Mouse (Mus musculus) limb, embryonic 15.5 days (tissue): ENCODE measurements around the gene Bglap2. TPM values are rescaled to one million over a fixed set of nuclear protein-coding genes. Genes with fewer than 3 reads are reported as not detected.
"Not testable (repeated sequence)": the region's sequence is repeated elsewhere in the genome, so short reads cannot be mapped to it uniquely, and the experiment has no call there.

Experiments
- ATAC-seq: fragments of 200-750 bp; cut with Nextera tagmentation; 2 replicates; pipeline ENCODE4 v1.8.0; 2017; ENCODE audit warnings: low read depth, moderate TSS enrichment; ENCODE audit not compliant: insufficient number of reproducible peaks, low FRiP score, low TSS enrichment
- H3K27ac ChIP-seq: fragments of 300-500 bp; sonication (generic); 2 replicates; pipeline ENCODE4 v1.5.1; 2015; ENCODE audit warnings: moderate library complexity, mild to moderate bottlenecking, inconsistent platforms
- H3K27me3 ChIP-seq: fragments of 300-500 bp; sonication (generic); 2 replicates; pipeline ENCODE4 v1.6.1; 2015; ENCODE audit warnings: inconsistent platforms
- H3K36me3 ChIP-seq: fragments of 300-500 bp; sonication (generic); 2 replicates; pipeline ENCODE4 v1.6.1; 2015; ENCODE audit warnings: inconsistent platforms
- H3K4me1 ChIP-seq: fragments of 300-500 bp; sonication (generic); 2 replicates; pipeline ENCODE4 v1.6.1; 2015; ENCODE audit warnings: inconsistent platforms
- H3K4me2 ChIP-seq: fragments of 300-500 bp; sonication (generic); 2 replicates; pipeline ENCODE4 v1.6.1; 2015; ENCODE audit warnings: mild to moderate bottlenecking, inconsistent platforms
- H3K4me3 ChIP-seq: fragments of 300-500 bp; sonication (generic); 2 replicates; pipeline ENCODE4 v1.5.1; 2015; ENCODE audit warnings: mild to moderate bottlenecking, inconsistent platforms
- H3K9ac ChIP-seq: fragments of 300-500 bp; sonication (generic); 2 replicates; pipeline ENCODE4 v1.6.1; 2015; ENCODE audit warnings: inconsistent platforms
- H3K9me3 ChIP-seq: fragments of 300-500 bp; sonication (generic); 2 replicates; pipeline ENCODE4 v1.6.1; 2016; ENCODE audit warnings: inconsistent platforms
- WGBS: fragments of 180-500 bp; shearing (Covaris S2); methylation state at CpG from one replicate; pipeline ENCODE4 v1.1.7; 2015; 5-methylcytosine and 5-hydroxymethylcytosine counted together
- polyA plus RNA-seq: library from polyadenylated mRNA; unstranded; fragments of >200 nt; fragmentation: Nextera tagmentation; extraction: Ambion mirVana; gene quantifications from 2 replicates; pipeline ENCODE4 v1.2.1, GENCODE M21; 2015

Gene Bglap2
- polyA plus RNA-seq: 1.5 and 2.4 TPM in 2 replicates

DNA sequence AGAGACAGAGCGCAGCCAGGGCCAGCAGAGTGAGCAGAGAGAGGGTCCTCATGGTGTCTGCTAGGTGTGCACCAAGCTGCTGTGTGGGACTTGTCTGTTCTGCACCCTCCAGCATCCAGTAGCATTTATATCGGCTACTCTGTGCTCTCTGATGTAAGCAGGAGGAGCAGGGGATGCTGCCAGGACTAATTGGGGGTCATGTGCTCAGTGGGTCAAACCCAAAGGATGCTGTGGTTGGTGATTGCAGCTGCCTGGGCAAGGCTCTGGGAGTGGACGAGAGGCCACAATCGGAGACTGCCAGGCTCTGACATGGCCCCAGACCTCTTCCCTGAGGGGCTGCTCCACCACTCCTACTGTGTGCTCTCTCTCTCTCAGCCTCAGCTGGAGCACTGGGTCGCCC, at the start of gene Bglap2:
Bglap2 (minus strand) TSS at position 101 of the 400 bp plus-strand sequence.
- not testable (repeated sequence) for H3K27me3 ChIP-seq, H3K36me3 ChIP-seq, H3K9me3 ChIP-seq, H3K4me2 ChIP-seq, H3K9ac ChIP-seq, H3K4me1 ChIP-seq, H3K27ac ChIP-seq, ATAC-seq, H3K4me3 ChIP-seq
- 81% methylated on average over 5 of the region's 5 CpGs for WGBS

- no peak for ATAC-seq
- Histone ChIP-seq H3K4me1 (peaks cover 17% of the 10 kb centered on the region), H3K27me3 (no peaks in the 10 kb centered on the region), H3K27ac (no peak overlapping the region), H3K9me3 (no peaks in the 10 kb centered on the region), H3K9ac (no peak overlapping the region), H3K36me3 (no peaks in the 10 kb centered on the region), H3K4me3 (no peak overlapping the region), H3K4me2 (no peak overlapping the region)
- WGBS: 81% methylated on average over 4 of the region's 4 CpGs
These were observed 48.9 kb upstream of the Bglap2 start for GRCm38 (mm10) chr3:88427342-88427905.

DNA sequence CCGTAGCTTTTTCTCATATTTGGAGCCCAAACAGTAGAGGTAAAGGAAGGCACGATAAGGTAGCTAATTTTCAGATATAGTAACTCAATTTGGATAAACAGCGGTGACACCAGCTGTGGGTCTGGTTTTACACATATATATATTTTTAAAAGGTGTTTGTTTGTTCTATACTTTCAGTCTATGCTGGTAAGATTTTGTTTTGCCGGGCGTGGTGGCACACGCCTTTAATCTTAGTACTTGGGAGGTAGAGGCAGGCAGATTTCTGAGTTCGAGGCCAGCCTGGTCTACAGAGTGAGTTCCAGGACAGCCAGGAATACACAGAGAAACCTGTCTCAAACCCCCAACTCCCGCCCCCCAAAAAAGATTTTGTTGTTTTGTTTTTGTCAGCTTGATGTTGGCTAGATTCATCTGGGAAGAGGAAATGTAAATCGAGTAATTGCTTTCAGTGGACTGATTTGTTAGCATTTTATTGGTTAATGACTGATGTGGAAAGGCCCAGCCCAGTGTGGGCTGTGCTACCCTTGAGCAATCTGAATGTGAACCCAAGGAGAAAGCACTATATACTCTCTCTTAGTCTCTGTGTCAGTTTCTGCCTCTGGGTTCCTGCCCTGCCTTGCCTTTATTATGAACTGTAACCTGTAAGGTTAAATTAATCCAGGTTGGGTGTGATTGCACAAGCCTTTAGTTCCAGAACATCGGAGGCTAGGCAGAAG, 47.4 kb upstream of the Bglap2 start:
- Histone ChIP-seq H3K4me2 (peak overlapping the region; percentile 37; the same call in 1 of the 2 replicates), H3K27me3 (no peaks in the 10 kb centered on the region), H3K4me3 (no peak overlapping the region), H3K4me1 (peaks cover 24% of the 10 kb centered on the region), H3K36me3 (peaks cover 6% of the 10 kb centered on the region), H3K9me3 (no peaks in the 10 kb centered on the region), H3K9ac (no peak overlapping the region), H3K27ac (no peak overlapping the region)
- 79% methylated on average over 10 of the region's 10 CpGs for WGBS
- ATAC-seq: no peak

DNA sequence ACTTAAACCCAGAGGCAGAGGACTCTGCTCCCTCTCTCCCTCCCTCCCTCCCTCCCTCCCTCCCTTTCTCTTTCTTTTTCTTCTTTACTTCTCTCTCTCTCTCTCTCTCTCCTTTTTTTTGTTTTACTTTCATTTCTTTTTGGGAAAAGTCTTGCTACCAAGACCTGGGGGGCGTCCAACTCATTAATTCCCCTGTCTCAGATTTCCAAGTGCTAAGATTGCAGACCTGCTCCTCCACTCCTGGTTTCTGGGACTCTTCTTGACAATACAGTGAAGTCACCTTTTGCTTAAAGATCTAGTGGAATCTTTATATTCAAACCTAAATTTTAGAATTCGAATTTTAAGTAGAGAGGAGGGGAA, 46.8 kb upstream of the Bglap2 start:
- ATAC-seq: no peak
- Histone ChIP-seq H3K9ac (no peak overlapping the region), H3K36me3 (peaks cover 12% of the 10 kb centered on the region), H3K4me2 (peak overlapping the region; percentile 37; the same call in 1 of the 2 replicates), H3K27me3 (no peaks in the 10 kb centered on the region), H3K4me3 (peak overlapping the region; percentile 79), H3K27ac (peak overlapping the region; percentile 51; the same call in 1 of the 2 replicates), H3K4me1 (peaks cover 24% of the 10 kb centered on the region), H3K9me3 (no peaks in the 10 kb centered on the region)
- 5% methylated on average over 2 of the region's 2 CpGs for WGBS

- peak; percentile 97 for ATAC-seq
- under 1% methylated on average over 35 of the region's 35 CpGs for WGBS
- no peaks in the 10 kb centered on the region for H3K9me3 ChIP-seq
- peaks cover 24% of the 10 kb centered on the region for H3K4me1 ChIP-seq
- peak within 1 kb of the TSS; percentile 79 for H3K4me3 ChIP-seq
- H3K36me3 ChIP-seq: peaks cover 17% of the 10 kb centered on the region
- H3K9ac ChIP-seq: peak within 1 kb of the TSS; percentile 53
- H3K4me2 ChIP-seq: peak within 1 kb of the TSS; percentile 89
- H3K27me3 ChIP-seq: no peaks in the 10 kb centered on the region
- H3K27ac ChIP-seq: peak within 1 kb of the TSS; percentile 51
These were observed 46.3 kb upstream of the Bglap2 start, which contains the start of gene Slc25a44 for GRCm38 (mm10) chr3:88424605-88425329. TSS of gene Slc25a44 (minus strand) at chr3:88425139.

GRCm38 (mm10) chr3:88422020-88422720, 43.7 kb upstream of the Bglap2 start:
- Histone ChIP-seq H3K27me3 (no peaks in the 10 kb centered on the region), H3K4me3 (no peak overlapping the region), H3K4me2 (no peak overlapping the region), H3K9me3 (no peaks in the 10 kb centered on the region), H3K9ac (no peak overlapping the region), H3K27ac (no peak overlapping the region), H3K36me3 (peaks cover 42% of the 10 kb centered on the region), H3K4me1 (peaks cover 24% of the 10 kb centered on the region)
- 57% methylated on average over 9 of the region's 9 CpGs for WGBS
- no peak for ATAC-seq

- 95% methylated on average over 19 of the region's 19 CpGs for WGBS
- H3K27ac ChIP-seq: no peak overlapping the region
- H3K36me3 ChIP-seq: peaks cover 54% of the 10 kb centered on the region
- H3K9me3 ChIP-seq: no peaks in the 10 kb centered on the region
- H3K27me3 ChIP-seq: no peaks in the 10 kb centered on the region
- ATAC-seq: no peak
- H3K9ac ChIP-seq: no peak overlapping the region
- H3K4me2 ChIP-seq: no peak overlapping the region
- no peak overlapping the region for H3K4me3 ChIP-seq
- H3K4me1 ChIP-seq: peaks cover 24% of the 10 kb centered on the region
These were observed 42.3 kb upstream of the Bglap2 start for GRCm38 (mm10) chr3:88420771-88421170.

GRCm38 (mm10) chr3:88418016-88418415, 39.5 kb upstream of the Bglap2 start:
- Histone ChIP-seq H3K4me3 (no peak overlapping the region), H3K9ac (no peak overlapping the region), H3K4me1 (peaks cover 12% of the 10 kb centered on the region), H3K27ac (no peak overlapping the region), H3K27me3 (no peaks in the 10 kb centered on the region), H3K36me3 (peaks cover 80% of the 10 kb centered on the region), H3K9me3 (no peaks in the 10 kb centered on the region), H3K4me2 (no peak overlapping the region)
- 85% methylated on average over 6 of the region's 6 CpGs for WGBS
- no peak for ATAC-seq

GRCm38 (mm10) chr3:88415668-88416067, 37.2 kb upstream of the Bglap2 start:
- Histone ChIP-seq H3K27ac (no peak overlapping the region), H3K36me3 (peaks cover 92% of the 10 kb centered on the region), H3K4me1 (peaks cover 5% of the 10 kb centered on the region), H3K9me3 (no peaks in the 10 kb centered on the region), H3K4me2 (no peak overlapping the region), H3K27me3 (no peaks in the 10 kb centered on the region), H3K4me3 (no peak overlapping the region), H3K9ac (no peak overlapping the region)
- WGBS: 88% methylated on average over 4 of the region's 4 CpGs
- no peak for ATAC-seq

GRCm38 (mm10) chr3:88412636-88413035, 34.1 kb upstream of the Bglap2 start:
- WGBS: 89% methylated on average over 11 of the region's 11 CpGs
- Histone ChIP-seq H3K9ac (no peak overlapping the region), H3K36me3 (peaks cover 61% of the 10 kb centered on the region)

DNA sequence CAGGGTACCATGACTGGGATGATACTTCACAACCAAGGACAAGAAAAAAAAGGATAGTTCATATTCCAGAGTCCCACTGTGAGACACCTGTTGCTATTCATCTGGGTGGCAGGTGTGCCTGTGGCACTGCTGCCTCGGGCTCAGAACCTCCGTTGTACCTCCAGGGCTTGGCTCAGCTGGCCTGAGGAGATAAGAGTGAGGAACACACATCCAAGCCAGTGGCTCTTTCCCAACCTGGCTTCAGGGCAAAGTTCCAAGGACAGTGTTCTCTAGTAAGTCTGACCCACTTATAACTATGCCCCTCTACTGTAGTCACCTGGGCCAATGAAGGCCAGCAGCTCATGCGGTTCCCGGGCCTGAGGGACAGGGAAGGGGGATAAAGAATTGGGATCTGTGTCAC, 33.2 kb upstream of the Bglap2 start:
- H3K4me1 ChIP-seq: peaks cover 38% of the 10 kb centered on the region

More at GRCm38 (mm10) chr3:88412636-88413035, 34.1 kb upstream of the Bglap2 start:
- Histone ChIP-seq H3K9me3 (no peaks in the 10 kb centered on the region), H3K27me3 (no peaks in the 10 kb centered on the region), H3K27ac (no peak overlapping the region; the same call in 1 of the 2 replicates), H3K4me3 (no peak overlapping the region), H3K4me2 (no peak overlapping the region), H3K4me1 (peaks cover 30% of the 10 kb centered on the region)
- no peak for ATAC-seq

More for the DNA sequence above, 33.2 kb upstream of the Bglap2 start:
- Histone ChIP-seq H3K4me3 (no peak overlapping the region), H3K9me3 (no peaks in the 10 kb centered on the region), H3K9ac (0 out of 2 replicates have a peak overlapping the region, but pooled peaks have one; percentile 2), H3K27me3 (no peaks in the 10 kb centered on the region), H3K36me3 (peaks cover 54% of the 10 kb centered on the region), H3K4me2 (no peak overlapping the region), H3K27ac (no peak overlapping the region)
- 89% methylated on average over 4 of the region's 4 CpGs for WGBS
- no peak for ATAC-seq
